Mouse (Mus musculus) liver, adult 2 months (tissue): ENCODE measurements at regions not wholly inside any gene's neighbourhood (a gene's known extent, or its start where the extent isn't known, plus 50 kb on each side); places are given as distances from the start of the nearest gene placed in this dataset.

Source experiments
- DNase-seq: peaks from one replicate; pipeline ENCODE4 v3.0.0-alpha.2; 2011; ENCODE audit warnings: low read depth, low spot score; ENCODE audit errors: extremely low read depth
- H3K27ac ChIP-seq: fragments of 200-500 bp; replicated peaks from 2 replicates; pipeline ENCODE4 v1.5.1; 2012; ENCODE audit warnings: low read depth, mild to moderate bottlenecking, control low read depth, inconsistent platforms, low read length; ENCODE audit not compliant: insufficient read depth
- H3K27me3 ChIP-seq: fragments of 200-500 bp; 2 replicates; pipeline ENCODE4 v1.6.1; 2012; ENCODE audit warnings: mild to moderate bottlenecking, moderate library complexity, low read length, inconsistent platforms; ENCODE audit not compliant: control insufficient read depth, insufficient read depth
- H3K36me3 ChIP-seq: fragments of 200-500 bp; 2 replicates; pipeline ENCODE4 v1.6.1; 2012; ENCODE audit warnings: low read length, inconsistent platforms; ENCODE audit not compliant: control insufficient read depth, insufficient read depth
- H3K4me1 ChIP-seq: fragments of 200-500 bp; 2 replicates; pipeline ENCODE4 v1.6.1; 2011; ENCODE audit warnings: low read length; ENCODE audit not compliant: control insufficient read depth, insufficient read depth
- H3K4me3 ChIP-seq: fragments of 200-500 bp; 2 replicates; pipeline ENCODE4 v1.5.1; 2011; ENCODE audit warnings: low read depth, mild to moderate bottlenecking, control low read depth, low read length, moderate library complexity; ENCODE audit not compliant: insufficient read depth
- H3K79me2 ChIP-seq: fragments of 200-500 bp; 2 replicates; pipeline ENCODE4 v1.6.1; 2012; ENCODE audit warnings: inconsistent platforms, mild to moderate bottlenecking, low read length, moderate library complexity; ENCODE audit not compliant: control insufficient read depth, insufficient read depth
- H3K9ac ChIP-seq: fragments of 200-500 bp; 2 replicates; pipeline ENCODE4 v1.6.1; 2012; ENCODE audit warnings: low read depth, mild to moderate bottlenecking, control low read depth, inconsistent platforms, low read length
- CTCF ChIP-seq: fragments of 200-500 bp; IDR thresholded peaks from 2 replicates; pipeline ENCODE4 v1.5.1; 2011; ENCODE audit warnings: low read depth, low read length, control low read depth
- POLR2A ChIP-seq: fragments of 200-500 bp; IDR thresholded peaks from 2 replicates; pipeline ENCODE4 v1.6.1; 2011; ENCODE audit warnings: low read length, control low read depth; ENCODE audit not compliant: insufficient read depth; ENCODE audit errors: extremely low read depth
- WGBS: fragments of 180-500 bp; shearing (Covaris S2); methylation state at CpG from one replicate; pipeline ENCODE4 v1.1.7; 2018; 5-methylcytosine and 5-hydroxymethylcytosine counted together

GRCm38 (mm10) chr12:70767959-70768358 is 57.4 kb upstream of the Frmd6 start:
- no peak overlapping the region for H3K27ac ChIP-seq
- TF ChIP-seq POLR2A = no peak
- no peak for TF ChIP-seq CTCF
- no peaks in the 10 kb centered on the region for H3K36me3 ChIP-seq
- H3K4me1 ChIP-seq = peaks cover 8% of the 10 kb centered on the region; the same call in 1 of the 2 replicates
- H3K4me3 ChIP-seq = no peak overlapping the region
- H3K27me3 ChIP-seq = no peaks in the 10 kb centered on the region
- no peak for DNase-seq
- H3K9ac ChIP-seq = no peak overlapping the region
- 77% methylated on average over 4 of the region's 4 CpGs for WGBS
- no peaks in the 10 kb centered on the region for H3K79me2 ChIP-seq

GRCm38 (mm10) chr12:70768745-70769144 is 56.6 kb upstream of the Frmd6 start:
- H3K9ac ChIP-seq = no peak overlapping the region
- TF ChIP-seq CTCF = no peak
- TF ChIP-seq POLR2A = no peak
- DNase-seq = peak; percentile 62
- H3K27me3 ChIP-seq = no peaks in the 10 kb centered on the region
- peaks cover 8% of the 10 kb centered on the region; the same call in 1 of the 2 replicates for H3K4me1 ChIP-seq
- H3K36me3 ChIP-seq = no peaks in the 10 kb centered on the region
- no peak overlapping the region for H3K4me3 ChIP-seq
- WGBS = 63% methylated on average over 9 of the region's 9 CpGs
- H3K27ac ChIP-seq = no peak overlapping the region
- H3K79me2 ChIP-seq = no peaks in the 10 kb centered on the region

DNA sequence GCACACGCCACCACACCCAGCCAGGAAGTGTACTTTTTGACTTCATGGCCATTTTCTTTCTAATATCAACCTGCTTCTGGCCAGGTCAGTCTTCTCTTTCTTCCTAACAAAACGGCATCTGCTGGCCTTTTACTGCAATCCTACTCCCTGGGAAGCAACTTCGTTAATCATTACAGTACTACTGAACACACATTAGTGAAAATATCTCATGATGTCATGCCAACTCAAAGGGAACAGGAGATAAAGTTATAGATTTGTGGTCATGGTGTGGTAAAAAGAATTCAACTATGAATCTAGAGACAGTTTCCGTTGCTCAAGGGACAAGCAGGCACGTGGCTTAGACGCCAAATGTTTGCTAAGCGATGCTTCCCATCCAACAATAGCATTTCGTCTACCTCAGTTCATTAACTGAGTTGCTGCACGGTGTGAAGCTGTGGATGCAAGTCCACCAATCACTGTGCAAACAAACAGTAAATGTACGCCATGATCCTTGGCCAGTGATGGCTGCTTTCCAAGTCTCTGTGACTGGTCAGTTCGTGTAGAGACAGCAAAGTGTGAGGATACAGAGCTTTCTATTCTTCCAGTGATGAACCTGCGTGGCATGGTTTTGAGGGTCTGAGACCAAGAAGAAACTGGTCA is 55.7 kb upstream of the Frmd6 start:
- WGBS = 24% methylated on average over 12 of the region's 12 CpGs
- peaks cover 8% of the 10 kb centered on the region; the same call in 1 of the 2 replicates for H3K4me1 ChIP-seq
- no peak for TF ChIP-seq CTCF
- TF ChIP-seq POLR2A = no peak
- H3K27me3 ChIP-seq = no peaks in the 10 kb centered on the region
- H3K79me2 ChIP-seq = no peaks in the 10 kb centered on the region
- no peak overlapping the region for H3K9ac ChIP-seq
- DNase-seq = peak; percentile 90
- H3K27ac ChIP-seq = no peak overlapping the region
- H3K36me3 ChIP-seq = no peaks in the 10 kb centered on the region
- H3K4me3 ChIP-seq = no peak overlapping the region

DNA sequence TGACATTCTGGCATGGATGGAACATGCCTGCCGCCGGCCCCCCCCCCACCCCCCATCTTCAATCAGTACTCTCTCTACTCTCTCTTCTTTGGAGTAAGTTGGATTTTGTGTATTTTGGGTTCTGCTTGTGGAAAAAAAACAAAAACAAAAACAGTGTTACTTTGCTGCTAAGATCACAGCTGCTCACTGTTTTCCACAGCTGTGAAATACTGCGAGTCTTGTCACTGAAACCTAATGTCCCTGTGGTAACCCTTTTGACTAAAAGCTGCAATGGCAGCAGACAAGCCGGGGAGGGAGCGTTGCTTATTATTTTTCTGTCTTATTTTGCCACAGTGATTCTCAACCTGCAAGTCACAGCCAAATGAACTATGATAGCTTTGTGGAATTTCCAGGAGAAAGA is 51.3 kb upstream of the Frmd6 start:
- Histone ChIP-seq H3K36me3 (no peaks in the 10 kb centered on the region), H3K9ac (no peak overlapping the region), H3K4me3 (no peak overlapping the region), H3K4me1 (peaks cover 6% of the 10 kb centered on the region; the same call in 1 of the 2 replicates), H3K27me3 (no peaks in the 10 kb centered on the region), H3K79me2 (no peaks in the 10 kb centered on the region), H3K27ac (no peak overlapping the region)
- WGBS = 91% methylated on average over 5 of the region's 5 CpGs
- no peak for DNase-seq
- TF ChIP-seq CTCF = no peak

- no peaks in the 10 kb centered on the region for H3K79me2 ChIP-seq
- no peak overlapping the region for H3K4me3 ChIP-seq
- H3K9ac ChIP-seq = no peak overlapping the region
- H3K36me3 ChIP-seq = no peaks in the 10 kb centered on the region
- TF ChIP-seq POLR2A = no peak
- TF ChIP-seq CTCF = no peak
- no peaks in the 10 kb centered on the region for H3K27me3 ChIP-seq
- DNase-seq = no peak
- 83% methylated on average over 8 of the region's 8 CpGs for WGBS
- no peaks in the 10 kb centered on the region for H3K4me1 ChIP-seq
- no peak overlapping the region for H3K27ac ChIP-seq
Measured at GRCm38 (mm10) chr12:70774816-70775591, 50.3 kb upstream of the Frmd6 start.
